Mouse (Mus musculus) heart, postnatal 14 days (tissue): ENCODE data around the gene Kctd21. TPM values are rescaled to one million over a fixed set of nuclear protein-coding genes. Genes with fewer than 3 reads are reported as not detected.

ENCODE experiments used
- DNase-seq, 2 experiments: peaks; one replicate each; pipeline ENCODE4 v3.0.0; 2021 to 2022
- intact Hi-C: fragments of 180-260 bp; cut with DNase I; formaldehyde crosslinking; loops from one replicate; pipeline ENCODE4 v1.15.1; 2025
- total RNA-seq, 2 experiments: library from RNA; stranded (reverse); gene quantifications; 2 replicates each; pipeline ENCODE4 v1.2.3; 2021

Kctd21 gene
- total RNA-seq, 2 experiments from 2014 or later = 3.0 to 3.3 TPM

- no peak for DNase-seq
Measured at GRCm38 (mm10) chr7:97314646-97315045, 17.5 kb upstream of the Kctd21 start.

GRCm38 (mm10) chr7:97315656-97316055 lies 16.5 kb upstream of the Kctd21 start:
- no peak for DNase-seq
- intact Hi-C loops = no loop called here

More at GRCm38 (mm10) chr7:97314646-97315045, 17.5 kb upstream of the Kctd21 start:
- intact Hi-C loops = no loop called here

- intact Hi-C loops = no loop called here
Measured at GRCm38 (mm10) chr7:97317706-97318105, 14.4 kb upstream of the Kctd21 start.

GRCm38 (mm10) chr7:97324342-97324741 lies 7.8 kb upstream of the Kctd21 start:
- DNase-seq = no peak
- intact Hi-C loops = no loop called here

More at GRCm38 (mm10) chr7:97317706-97318105, 14.4 kb upstream of the Kctd21 start:
- DNase-seq = no peak

GRCm38 (mm10) chr7:97325156-97325985 lies 6.8 kb upstream of the Kctd21 start:
- intact Hi-C loops = no loop called here
- DNase-seq = peak in 1 of 2 experiments; percentile 28

GRCm38 (mm10) chr7:97327376-97327775 lies 4.8 kb upstream of the Kctd21 start:
- intact Hi-C loops = no loop called here
- no peak for DNase-seq

- intact Hi-C loops = no loop called here
- DNase-seq = no peak
Measured at GRCm38 (mm10) chr7:97328891-97329588, 3.1 kb upstream of the Kctd21 start.

GRCm38 (mm10) chr7:97329676-97330075 lies 2.5 kb upstream of the Kctd21 start:
- DNase-seq = no peak
- intact Hi-C loops = no loop called here

- no peak for DNase-seq
- intact Hi-C loops = no loop called here
Measured at GRCm38 (mm10) chr7:97330931-97331645, 1.0 kb upstream of the Kctd21 start.

- intact Hi-C loops = no loop called here
- DNase-seq = no peak
Measured at GRCm38 (mm10) chr7:97332667-97333041, 527 bp downstream of the Kctd21 start.

- intact Hi-C loops = no loop called here
- no peak for DNase-seq
Measured at GRCm38 (mm10) chr7:97333113-97333898, 1.2 kb downstream of the Kctd21 start.

- no peak for DNase-seq
- intact Hi-C loops = no loop called here
Measured at GRCm38 (mm10) chr7:97334406-97334805, 2.3 kb downstream of the Kctd21 start.

- intact Hi-C loops = no loop called here
- no peak for DNase-seq
Measured at GRCm38 (mm10) chr7:97336678-97337077, 4.6 kb downstream of the Kctd21 start.

GRCm38 (mm10) chr7:97338593-97338992 lies 6.5 kb downstream of the Kctd21 start:
- intact Hi-C loops = no loop called here
- no peak for DNase-seq

- intact Hi-C loops = no loop called here
- DNase-seq = no peak
Measured at GRCm38 (mm10) chr7:97339623-97340022, 7.5 kb downstream of the Kctd21 start.

- DNase-seq = no peak
- intact Hi-C loops = no loop called here
Measured at GRCm38 (mm10) chr7:97340907-97341849, 9.1 kb downstream of the Kctd21 start.

GRCm38 (mm10) chr7:97342961-97343360 lies 10.8 kb downstream of the Kctd21 start:
- intact Hi-C loops = no loop called here
- no peak for DNase-seq

GRCm38 (mm10) chr7:97344655-97345054 lies 12.5 kb downstream of the Kctd21 start:
- intact Hi-C loops = no loop called here
- DNase-seq = no peak

- intact Hi-C loops = no loop called here
- DNase-seq = peak; percentile 54 to 64
Measured at GRCm38 (mm10) chr7:97345229-97345871, 13.2 kb downstream of the Kctd21 start.
